Mouse (Mus musculus) gastrocnemius, postnatal 10 days (tissue): Measurements from ENCODE around the gene Slc35e3. TPM values are rescaled to one million over a fixed set of nuclear protein-coding genes. Genes with fewer than 3 reads are reported as not detected.

ENCODE experiments used
- DNase-seq: peaks from one replicate; pipeline ENCODE4 v3.0.0; 2021; ENCODE audit warnings: mixed read lengths
- total RNA-seq, 2 experiments: library from RNA; stranded (reverse); gene quantifications; 2 replicates each; pipeline ENCODE4 v1.2.3; 2021

Slc35e3 gene
- total RNA-seq, 2 experiments from 2014 or later, result 6.9 to 8.0 TPM

DNA sequence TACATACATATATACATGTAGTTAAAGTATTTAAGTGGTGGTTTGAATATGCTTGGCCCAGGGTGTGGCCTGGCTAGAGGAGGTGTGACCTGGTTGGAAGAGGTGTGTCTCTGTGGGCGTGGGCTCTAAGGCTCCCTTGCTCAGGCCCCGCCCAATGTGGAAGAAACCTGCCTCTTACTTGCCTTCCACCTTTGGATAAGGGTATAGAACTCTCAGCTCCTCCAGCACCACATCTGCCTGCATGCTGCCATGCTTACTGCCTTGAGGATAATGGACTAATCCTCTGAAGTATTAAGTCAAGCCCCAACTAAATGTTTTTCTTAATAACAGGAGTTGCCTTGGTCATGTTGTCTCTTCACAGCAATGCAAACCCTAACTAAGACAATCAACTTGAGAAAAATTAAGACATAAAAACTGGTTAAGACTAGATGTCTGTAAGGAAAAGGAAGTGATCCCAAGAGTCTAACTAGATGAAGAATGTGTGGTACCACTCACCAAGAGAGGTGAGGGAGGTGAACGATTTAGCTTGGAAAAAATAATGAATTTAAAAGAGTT lies 48.5 kb downstream of the Slc35e3 start:
- DNase-seq, result no peak

DNA sequence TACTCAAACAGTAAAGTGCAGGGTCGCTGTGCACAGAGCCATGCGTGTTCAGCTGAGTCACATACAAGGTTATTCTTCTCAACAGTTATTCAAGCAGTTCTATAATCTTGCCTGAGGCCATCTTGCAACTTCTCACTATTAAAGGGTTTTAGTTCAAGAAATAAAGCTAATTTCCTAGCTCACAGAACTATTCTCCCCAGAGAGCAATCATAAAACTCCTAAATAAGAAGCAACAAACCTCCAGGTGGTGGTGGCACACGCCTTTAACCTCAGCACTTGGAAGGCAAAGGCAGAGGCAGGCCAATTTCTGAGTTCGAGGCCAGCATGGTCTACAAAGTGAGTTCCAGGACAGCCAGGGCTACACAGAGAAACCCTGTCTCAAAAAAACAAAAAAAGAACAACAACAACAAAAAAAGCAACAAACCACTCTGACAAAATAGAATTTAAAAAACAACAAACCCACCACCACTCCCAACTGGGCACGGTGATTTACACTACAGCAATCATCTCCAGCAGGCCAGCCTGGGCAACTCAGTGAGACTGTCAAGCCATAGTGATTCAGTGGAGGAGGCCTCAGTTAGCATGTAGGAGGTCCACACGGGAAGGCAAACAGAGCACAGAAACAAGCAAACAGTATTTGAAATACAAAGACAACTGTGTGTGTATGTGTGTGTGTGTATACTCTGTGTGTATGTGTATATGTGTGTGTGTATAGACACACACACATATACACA lies 49.2 kb downstream of the Slc35e3 start:
- DNase-seq, result no peak

DNA sequence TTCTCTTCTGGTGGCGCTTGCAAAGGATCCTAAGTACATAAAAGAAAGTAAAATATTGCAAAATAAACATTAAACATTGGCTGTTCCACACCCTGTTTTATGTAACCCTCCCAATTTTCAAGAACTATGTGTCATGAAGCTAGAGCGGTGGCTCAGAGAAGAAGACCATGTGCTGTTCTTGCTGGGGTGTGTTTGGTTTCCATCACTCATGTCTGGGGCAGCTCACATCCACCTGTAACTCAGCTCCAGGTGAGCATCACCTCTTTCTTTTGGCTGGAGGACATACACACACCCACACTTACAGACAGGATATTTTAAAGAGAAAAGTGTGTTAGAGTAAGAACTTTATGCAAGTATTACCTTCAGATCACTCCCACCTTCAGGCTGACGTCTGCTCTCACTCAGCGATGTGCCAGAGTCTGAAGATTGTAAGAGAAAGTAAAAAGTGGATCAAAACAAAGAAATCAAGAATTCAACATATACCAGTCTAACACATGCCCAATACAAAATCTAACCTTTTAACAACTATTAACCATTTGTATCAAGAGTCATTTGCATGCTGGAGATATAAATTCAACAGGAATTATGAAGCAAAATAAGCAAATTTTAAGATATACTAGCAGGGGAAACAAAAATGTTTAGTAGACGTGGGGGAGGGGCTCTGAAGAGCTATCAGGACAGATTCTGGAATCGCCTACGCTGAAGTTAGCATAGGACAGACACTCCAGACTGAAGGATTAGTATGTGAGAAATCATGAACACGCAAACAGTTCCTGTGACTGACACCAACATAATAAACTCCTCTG lies 49.9 kb downstream of the Slc35e3 start:
- no peak for DNase-seq

DNA sequence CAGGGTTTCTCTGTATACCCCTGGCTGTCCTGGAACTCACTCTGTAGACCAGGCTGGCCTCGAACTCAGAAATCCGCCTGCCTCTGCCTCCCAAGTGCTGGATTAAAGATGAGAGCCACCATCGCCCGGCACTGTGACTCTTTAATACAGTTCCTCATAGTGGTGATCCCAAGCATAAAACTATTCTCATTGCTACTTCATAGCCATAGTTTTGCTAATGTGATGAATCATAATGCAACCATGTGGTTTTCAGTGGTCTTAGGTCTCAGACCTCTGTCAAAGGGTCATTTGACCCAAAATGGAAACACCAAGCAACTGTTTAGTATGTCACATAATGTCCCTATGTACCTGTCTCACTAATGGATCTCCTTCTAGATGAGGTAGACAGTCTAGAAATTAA lies 50.6 kb downstream of the Slc35e3 start:
- no peak for DNase-seq

DNA sequence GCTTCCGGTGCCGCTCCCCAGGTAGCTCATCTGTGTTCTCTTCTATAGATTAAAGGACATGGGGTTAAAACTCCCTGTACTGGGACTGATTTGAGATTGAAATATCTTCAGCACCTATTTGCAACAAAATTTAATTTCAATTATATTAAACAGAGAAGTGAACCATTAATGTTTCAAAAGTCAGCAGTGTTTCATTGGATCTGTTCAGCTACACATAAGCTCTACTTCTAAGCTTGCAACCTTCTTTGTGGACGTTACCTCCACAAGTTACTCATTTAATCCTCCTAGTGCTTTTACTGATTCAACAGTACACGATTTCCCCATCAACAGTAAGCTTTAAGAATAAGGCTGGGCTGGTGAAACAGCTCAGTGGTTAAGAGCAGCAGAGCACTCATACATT lies 51.1 kb downstream of the Slc35e3 start:
- DNase-seq, result no peak

DNA sequence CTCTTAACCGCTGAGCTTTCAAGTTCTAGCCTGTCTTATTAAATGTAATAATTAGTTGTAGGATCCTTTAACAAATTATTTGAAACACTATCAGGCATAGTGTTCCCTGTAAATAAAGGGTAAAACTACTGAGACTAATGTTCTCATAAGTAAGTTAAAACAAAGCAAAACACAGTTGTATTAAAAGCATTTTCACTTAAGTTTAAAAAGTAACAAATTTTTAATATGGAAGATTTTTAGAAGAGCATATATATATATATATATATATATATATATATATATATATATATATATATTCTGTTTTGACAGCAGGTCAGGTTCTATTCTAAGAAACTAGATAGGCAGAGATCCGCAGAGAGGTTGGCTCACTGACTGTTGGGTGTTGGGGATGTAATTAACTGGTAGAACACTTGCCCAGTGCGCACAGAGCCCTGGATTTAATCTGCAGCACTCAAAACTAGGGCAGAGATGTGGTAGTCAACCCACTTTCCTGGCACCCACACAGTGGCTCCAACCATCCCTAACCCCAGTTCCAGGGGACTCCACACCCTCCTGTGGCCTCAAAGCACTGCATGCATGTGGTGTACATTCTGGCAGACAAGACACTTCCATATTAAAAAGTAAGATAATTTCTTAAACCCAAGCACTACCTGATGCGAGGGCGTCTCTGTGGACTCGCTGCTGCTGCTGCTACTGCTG lies 51.8 kb downstream of the Slc35e3 start:
- no peak for DNase-seq

DNA sequence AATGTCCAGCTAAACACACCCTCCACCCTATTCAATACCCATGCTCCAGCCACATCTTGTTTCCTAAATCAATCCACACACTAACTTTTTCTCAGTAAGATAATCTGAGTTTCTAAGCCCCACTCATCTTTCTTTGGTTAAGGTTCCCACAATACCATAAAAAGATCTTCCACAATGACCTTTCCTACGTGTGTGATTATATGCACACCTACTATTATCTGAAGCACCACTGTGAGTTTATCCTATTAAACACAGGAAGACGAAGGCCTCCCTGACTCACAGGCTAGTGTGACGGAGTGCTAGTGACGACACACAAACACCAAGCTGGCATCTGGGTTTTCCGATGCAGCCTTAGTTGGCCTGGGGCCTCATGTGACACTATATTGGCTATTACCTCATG lies 53.2 kb downstream of the Slc35e3 start:
- DNase-seq, result no peak

DNA sequence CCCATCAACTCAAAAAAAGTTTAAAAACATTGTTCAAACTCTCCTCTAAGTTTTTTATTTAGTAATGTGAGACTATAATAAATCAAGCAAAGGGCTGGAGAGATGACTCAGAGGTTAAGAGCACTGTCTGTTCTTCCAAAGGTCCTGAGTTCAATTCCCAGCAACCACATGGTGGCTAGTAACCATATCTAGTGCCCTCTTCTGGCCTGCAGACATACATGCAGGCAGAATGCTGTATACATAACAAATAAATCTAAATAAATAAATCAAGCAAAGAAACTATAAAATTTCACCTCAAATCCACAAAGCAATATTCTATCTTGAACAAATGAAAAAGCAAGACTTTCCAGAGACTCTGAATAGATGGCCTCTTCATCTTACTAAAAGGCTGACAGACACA lies 54.0 kb downstream of the Slc35e3 start:
- no peak for DNase-seq

DNA sequence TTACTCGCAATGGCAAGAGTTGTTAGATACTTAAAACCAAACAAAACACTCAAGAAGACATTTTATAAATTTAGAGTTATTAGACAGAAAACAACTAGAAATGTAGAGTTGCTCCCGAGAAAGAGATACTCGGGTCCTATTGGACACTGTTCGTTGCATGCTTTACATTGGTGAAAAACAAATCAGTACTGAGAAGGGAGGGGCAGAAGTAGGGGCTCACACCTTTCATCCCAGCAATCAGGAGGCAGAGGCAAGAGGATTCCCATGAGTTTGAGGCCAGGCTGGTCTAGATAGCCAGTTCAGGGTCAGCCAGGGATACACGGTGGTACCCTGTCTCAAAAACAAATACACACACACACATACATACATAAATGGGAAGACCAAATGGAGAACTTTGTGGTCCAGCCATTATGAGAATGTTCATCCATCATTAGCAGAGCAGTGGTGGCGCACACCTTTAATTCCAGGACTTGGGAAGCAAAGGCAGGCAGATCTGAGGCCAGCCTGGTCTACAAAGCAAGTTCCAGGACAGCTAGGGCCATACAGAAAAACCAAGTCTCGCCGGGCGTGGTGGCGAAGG lies 54.7 kb downstream of the Slc35e3 start:
- DNase-seq, result no peak

DNA sequence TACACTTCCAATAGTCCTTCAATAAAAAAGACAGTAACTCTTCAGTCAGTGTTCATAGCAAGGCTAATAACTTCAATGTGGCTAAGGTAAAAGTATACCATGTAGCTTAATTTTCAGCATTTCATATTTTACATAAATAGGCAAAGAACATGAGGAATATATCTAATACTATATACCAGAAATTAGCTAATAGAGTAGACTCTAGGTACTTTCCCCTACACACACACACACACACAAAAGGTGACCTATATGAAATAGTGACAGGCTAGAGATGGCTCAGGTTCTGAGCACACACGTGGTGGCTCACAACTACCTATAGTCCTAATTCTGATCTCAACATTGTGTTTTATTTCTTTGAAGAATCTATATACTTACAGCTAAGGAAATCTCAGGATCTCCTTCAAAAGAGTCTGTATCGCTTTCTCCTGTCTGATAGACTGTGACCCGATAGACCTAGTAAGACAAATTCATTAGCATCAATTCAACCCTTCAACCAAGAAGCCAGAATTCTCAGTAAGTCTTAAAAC lies 55.3 kb downstream of the Slc35e3 start:
- no peak for DNase-seq

DNA sequence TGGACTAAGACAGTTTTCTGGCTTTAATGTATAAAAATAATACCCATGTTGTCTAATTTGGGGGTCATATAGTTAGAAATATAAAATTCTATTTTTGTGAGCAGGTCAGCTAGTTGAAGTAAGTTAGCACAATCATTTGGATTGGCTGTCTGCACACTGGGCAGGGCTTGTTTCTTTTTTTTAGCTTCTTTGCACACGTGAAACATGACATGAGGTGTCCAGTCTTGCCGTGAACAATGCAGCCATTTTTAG lies 56.1 kb downstream of the Slc35e3 start:
- no peak for DNase-seq

DNA sequence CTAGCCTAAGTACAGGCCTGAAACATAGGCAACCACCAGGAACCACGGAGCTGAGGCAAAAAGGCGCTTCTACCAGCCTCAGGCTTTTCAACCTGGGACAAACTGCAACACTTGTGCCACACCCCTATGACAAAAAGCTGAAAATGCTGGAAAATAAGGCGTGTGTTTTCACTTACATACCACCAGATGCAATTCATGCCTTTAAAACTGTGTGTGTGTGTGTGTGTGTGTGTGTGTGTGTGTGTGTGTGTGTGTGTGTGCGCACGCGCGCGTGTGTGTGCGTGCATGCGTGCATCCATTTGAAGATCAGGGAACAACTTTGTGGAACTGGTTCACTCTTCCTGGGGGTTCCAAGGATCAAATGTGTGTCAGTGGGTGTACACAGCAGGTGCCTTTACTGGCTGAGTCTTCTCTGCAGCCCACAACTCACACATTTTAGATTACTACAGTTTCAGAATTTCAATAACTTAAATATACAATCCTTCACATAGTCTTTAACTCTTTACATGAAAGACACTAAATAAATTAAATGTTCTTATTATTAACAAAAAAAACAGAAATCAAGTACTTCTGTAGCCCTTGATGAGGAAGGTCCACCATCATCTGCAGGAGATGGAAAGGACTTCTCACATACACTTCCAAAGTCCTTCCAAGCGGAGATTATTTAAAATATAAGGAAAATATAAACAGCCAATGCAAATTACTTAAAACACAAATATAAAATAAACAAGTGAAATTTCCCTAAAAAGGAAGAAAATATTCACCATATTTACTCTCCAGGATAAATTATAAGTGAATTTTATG lies 56.7 kb downstream of the Slc35e3 start:
- DNase-seq, result no peak

DNA sequence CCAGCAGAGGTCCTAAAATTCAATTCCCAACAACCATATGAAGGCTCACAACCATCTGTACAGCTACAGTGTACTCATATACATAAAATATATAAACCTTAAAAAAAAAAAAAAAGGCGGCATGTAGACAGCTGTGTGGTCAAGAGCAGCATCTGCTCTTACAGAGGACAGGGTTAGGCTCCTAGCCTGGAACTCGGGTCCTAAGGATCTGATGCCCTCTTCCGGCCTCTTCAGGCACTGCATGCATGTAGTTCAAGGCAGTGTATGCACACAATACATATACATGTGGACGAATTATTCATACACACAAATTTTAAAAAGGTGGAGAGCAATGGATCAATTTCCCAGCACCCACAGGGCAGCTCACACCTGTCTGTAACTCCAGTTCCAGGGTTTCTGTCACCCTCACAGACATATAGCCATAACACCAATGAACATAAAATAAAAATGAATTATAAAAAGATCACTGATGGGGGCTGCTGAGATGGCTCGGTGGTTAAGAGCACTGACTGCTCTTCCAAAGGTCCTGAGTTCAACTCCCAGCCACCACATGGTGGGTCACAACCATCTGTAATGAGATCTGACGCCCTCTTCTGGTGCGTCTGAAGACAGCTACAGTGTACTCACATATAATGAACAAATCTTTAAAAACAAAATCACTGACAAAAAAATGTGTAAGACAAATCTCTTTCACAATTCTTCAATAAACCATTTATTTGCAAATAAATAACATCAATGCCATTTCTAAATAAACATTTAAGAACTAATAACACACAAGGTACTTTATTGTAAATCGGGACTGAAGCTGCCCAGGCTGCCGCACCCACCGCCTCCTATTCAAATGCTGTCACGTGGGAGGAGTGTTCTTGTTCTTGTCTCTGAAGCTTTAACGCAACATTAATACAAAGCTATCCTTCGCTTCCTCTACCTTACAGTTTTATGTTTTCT lies 57.7 kb downstream of the Slc35e3 start:
- DNase-seq, result no peak

DNA sequence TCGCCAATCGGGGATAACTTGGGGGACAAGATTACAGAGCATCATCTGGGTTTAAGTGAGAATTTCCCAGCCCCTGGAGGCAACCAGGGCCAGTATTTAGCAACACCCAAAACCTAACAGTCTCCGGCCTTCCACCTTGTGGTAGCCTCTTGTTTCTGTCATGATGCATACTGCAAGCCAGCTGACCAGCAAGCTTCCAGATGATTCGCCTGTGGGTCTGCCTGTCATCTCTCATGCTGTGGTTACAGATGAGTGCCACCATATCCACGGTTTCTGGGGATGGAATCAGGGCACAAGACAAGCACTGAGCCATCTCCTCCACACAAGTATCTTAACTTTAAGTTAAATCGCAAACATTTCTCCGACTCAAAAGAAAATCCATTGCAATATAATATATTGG lies 58.6 kb downstream of the Slc35e3 start:
- no peak for DNase-seq

DNA sequence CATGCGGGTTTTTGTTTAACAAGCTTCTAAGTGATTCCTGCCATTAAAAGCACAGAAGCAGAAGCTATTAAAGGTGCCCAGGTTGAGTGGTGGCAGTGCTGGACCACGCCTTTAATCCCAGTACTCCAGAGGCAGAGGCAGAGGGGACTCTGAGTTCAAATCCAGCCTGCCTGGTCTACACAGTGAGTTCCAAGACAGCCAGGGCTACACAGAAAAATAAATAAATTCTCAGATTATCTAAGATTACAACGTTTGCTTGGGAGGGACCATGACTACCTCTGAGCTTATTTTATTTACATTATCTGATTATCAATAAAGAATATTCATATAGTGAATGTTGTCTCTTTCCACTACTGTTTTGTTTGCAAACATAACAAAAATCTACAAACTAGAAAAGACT lies 59.1 kb downstream of the Slc35e3 start:
- DNase-seq, result no peak

DNA sequence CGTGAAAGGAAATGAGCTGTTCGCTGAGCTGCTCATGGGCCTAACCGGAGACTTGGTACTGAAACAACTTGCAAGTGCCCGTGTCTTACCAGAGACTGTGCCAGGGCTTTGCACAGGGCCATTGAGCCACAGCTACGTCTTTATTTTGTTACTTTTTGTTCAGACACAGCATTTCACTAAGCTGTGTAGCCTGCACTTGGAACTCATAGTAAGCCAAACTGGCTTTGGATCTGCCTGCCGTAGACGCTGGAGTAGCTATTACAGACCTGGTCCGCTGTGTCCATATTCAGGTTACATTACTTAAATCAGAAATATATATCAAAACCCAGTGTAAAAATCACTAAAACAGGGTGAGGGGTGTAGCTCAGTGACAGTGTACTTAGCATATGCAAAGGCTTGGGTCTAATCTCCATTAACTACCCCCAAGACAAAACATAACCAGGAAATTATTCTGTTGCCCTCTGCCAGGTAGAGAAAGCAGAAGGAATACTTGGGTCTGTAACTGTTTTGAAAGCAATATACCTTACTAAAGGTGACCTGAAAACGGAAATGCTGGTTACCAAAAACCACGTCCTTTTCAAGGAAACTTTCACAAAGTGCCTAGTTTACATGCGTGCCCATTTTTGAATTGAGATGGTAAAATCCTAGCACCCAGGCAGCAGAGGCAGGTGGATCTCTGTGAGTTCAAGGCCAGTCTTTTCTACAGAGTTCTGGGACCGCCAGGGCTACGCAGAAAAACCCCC lies 60.1 kb downstream of the Slc35e3 start:
- no peak for DNase-seq

DNA sequence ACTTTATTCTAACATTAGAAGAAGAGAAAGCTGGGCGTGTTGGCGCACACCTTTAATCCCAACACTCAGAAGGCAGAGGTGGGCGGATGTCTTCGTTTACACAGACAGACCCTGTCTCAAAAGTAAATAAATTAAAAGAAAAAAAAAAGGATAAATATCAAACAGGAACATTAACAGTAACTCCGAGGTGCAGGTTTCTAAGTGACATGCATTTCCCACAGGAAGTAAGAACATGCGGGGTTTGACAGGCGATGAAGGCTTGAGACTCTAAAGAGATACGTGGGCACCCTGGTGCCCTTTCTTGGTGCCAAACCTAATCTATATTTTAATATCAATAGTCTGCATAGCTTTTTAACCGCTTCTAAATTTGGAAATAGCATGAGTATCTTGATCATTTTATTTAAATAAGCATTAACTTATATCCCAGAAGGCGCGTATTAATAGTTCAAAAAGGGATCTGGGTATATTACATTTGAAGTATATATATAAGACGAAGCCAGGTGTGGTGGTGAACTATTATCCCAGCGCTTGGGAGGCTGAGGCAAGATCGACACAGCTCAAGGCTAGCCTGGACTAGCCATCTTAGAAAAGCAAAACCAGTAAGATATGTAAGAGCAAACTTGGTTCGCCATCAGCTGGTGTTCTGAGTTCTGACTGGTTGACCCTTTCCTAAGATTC lies 60.9 kb downstream of the Slc35e3 start:
- no peak for DNase-seq

DNA sequence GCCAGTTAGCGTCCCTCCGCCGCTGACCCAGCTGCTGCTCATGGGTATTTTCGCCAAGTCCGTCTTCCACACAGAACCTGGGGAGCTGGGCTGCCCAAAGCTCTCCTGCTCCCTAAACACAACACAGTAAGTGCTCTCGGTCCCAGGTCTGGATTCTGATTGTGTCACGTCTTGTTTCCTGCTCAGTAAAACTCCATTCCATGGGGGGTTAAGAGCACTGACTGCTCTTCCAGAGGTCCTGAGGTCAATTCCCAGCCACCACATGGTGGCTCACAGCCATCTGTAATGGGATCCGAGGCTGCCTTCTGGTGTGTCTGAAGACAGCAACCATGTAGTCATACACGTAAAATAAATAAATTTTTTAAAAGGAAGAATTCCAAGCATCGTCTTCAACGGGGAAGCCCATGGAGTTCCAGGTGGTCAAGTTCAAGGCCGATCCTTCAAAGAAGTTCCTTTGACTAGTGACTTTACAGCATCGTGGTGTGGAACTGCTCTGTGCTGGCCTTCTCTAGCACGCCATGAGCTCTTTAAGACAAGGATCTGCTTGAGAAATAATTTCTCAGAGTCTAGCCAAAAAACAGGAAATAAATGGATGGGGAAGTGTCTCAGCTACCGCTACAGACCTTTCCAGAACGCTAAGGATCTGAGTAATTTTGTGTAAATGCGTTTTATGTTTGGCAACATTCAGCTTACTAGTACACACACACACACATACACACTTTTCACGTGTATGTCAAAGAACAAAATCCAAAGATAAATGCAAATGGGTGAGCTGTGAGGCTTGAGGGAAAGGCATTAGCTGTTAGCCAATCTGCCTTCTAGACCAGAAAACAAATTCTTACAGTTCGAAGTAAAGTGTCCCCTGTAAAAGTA lies 61.6 kb downstream of the Slc35e3 start:
- no peak for DNase-seq
